Mouse (Mus musculus) MEL (cell line): ENCODE data around the gene Mmp23. TPM values are rescaled to one million over a fixed set of nuclear protein-coding genes. Genes with fewer than 3 reads are reported as not detected.

Experiments
- DNase-seq: peaks from one replicate; pipeline ENCODE4 v3.0.0; 2011; ENCODE audit warnings: low read depth, low spot score
- H3K27ac ChIP-seq: 2 replicates; pipeline ENCODE4 v1.5.1; 2012; ENCODE audit warnings: low read depth, mild to moderate bottlenecking, control low read depth, low read length, moderate library complexity; ENCODE audit not compliant: control insufficient read depth
- H3K27me3 ChIP-seq, 2 experiments: fragments of 150-350 bp in 1 of 2; sonication (generic) in 1 of 2; 2 replicates each; pipeline ENCODE4 v1.6.1; 2012; ENCODE audit warnings: low read length in 2 of 2, mild to moderate bottlenecking in 2 of 2, improper control_type of control experiment in 1 of 2, moderate library complexity in 1 of 2; ENCODE audit not compliant: insufficient read depth in 2 of 2, control insufficient read depth in 1 of 2
- H3K36me3 ChIP-seq, 2 experiments: 2 replicates each; pipeline ENCODE4 v1.6.1; 2012 to 2014; ENCODE audit warnings: low read length in 2 of 2, improper control_type of control experiment in 1 of 2, inconsistent platforms in 1 of 2, mild to moderate bottlenecking in 1 of 2; ENCODE audit not compliant: insufficient read depth in 2 of 2, control insufficient read depth in 1 of 2
- H3K4me1 ChIP-seq, 2 experiments: fragments of 150-350 bp in 1 of 2; sonication (generic) in 1 of 2; 2 replicates each; pipeline ENCODE4 v1.6.1; 2012; ENCODE audit warnings: low read length in 2 of 2, improper control_type of control experiment in 1 of 2, mild to moderate bottlenecking in 1 of 2; ENCODE audit not compliant: insufficient read depth in 2 of 2, control insufficient read depth in 1 of 2
- H3K4me3 ChIP-seq, 2 experiments: fragments of 150-350 bp in 1 of 2; sonication (generic) in 1 of 2; 2 replicates each; pipeline ENCODE4 v1.5.1; 2012; ENCODE audit warnings: low read depth in 2 of 2, low read length in 2 of 2, mild to moderate bottlenecking in 2 of 2, moderate library complexity in 2 of 2, control low read depth in 1 of 2, improper control_type of control experiment in 1 of 2; ENCODE audit not compliant: control insufficient read depth in 1 of 2, insufficient read depth in 1 of 2
- H3K79me2 ChIP-seq: 2 replicates; pipeline ENCODE4 v1.6.1; 2012; ENCODE audit warnings: mild to moderate bottlenecking, low read length, moderate library complexity; ENCODE audit not compliant: control insufficient read depth, poor library complexity, insufficient read depth
- H3K9ac ChIP-seq: 2 replicates; pipeline ENCODE4 v1.6.1; 2012; ENCODE audit warnings: low read depth, mild to moderate bottlenecking, control low read depth, low read length, moderate library complexity; ENCODE audit not compliant: control insufficient read depth, poor library complexity, severe bottlenecking
- H3K9me3 ChIP-seq: fragments of 150-350 bp; sonication (generic); replicated peaks from 2 replicates; pipeline ENCODE4 v1.6.1; 2012; ENCODE audit warnings: mild to moderate bottlenecking, low read length, improper control_type of control experiment, moderate library complexity; ENCODE audit not compliant: insufficient read depth
- BHLHE40 ChIP-seq: IDR thresholded peaks from 2 replicates; pipeline ENCODE4 v1.6.1; 2012; ENCODE audit warnings: low read depth, mild to moderate bottlenecking, inconsistent platforms, low read length, improper control_type of control experiment, borderline replicate concordance
- CHD1 ChIP-seq: IDR thresholded peaks from 2 replicates; pipeline ENCODE4 v1.6.1; 2012; ENCODE audit warnings: low read depth, mild to moderate bottlenecking, inconsistent platforms, low read length, improper control_type of control experiment
- CHD2 ChIP-seq: IDR thresholded peaks from 2 replicates; pipeline ENCODE4 v1.6.1; 2011; ENCODE audit warnings: low read length, improper control_type of control experiment
- E2F4 ChIP-seq: IDR thresholded peaks from 2 replicates; pipeline ENCODE4 v1.6.1; 2011; ENCODE audit warnings: low read depth, low read length, improper control_type of control experiment, borderline replicate concordance
- ELF1 ChIP-seq: IDR thresholded peaks from 2 replicates; pipeline ENCODE4 v1.6.1; 2014; ENCODE audit warnings: low read depth, mild to moderate bottlenecking, inconsistent platforms, low read length, improper control_type of control experiment, moderate library complexity
- ETS1 ChIP-seq: IDR thresholded peaks from 2 replicates; pipeline ENCODE4 v1.6.1; 2012; ENCODE audit warnings: low read depth, mild to moderate bottlenecking, inconsistent platforms, low read length, improper control_type of control experiment, moderate library complexity
- GATA1 ChIP-seq: IDR thresholded peaks from 2 replicates; pipeline ENCODE4 v1.6.1; 2011; ENCODE audit warnings: low read depth, low read length, improper control_type of control experiment
- JUND ChIP-seq: IDR thresholded peaks from 2 replicates; pipeline ENCODE4 v1.6.1; 2011; ENCODE audit warnings: low read depth, mild to moderate bottlenecking, improper control_type of control experiment, low read length
- KAT2A ChIP-seq: conservative IDR thresholded peaks from 2 replicates; pipeline ENCODE4 v1.6.1; 2012; ENCODE audit warnings: low read depth, low read length, improper control_type of control experiment, inconsistent platforms
- MAFK ChIP-seq: IDR thresholded peaks from 2 replicates; pipeline ENCODE4 v1.6.1; 2011; ENCODE audit warnings: low read depth, mild to moderate bottlenecking, low read length, improper control_type of control experiment, borderline replicate concordance
- MAZ ChIP-seq: IDR thresholded peaks from 2 replicates; pipeline ENCODE4 v1.6.1; 2012; ENCODE audit warnings: low read depth, mild to moderate bottlenecking, inconsistent platforms, low read length, improper control_type of control experiment
- MYB ChIP-seq: IDR thresholded peaks from 2 replicates; pipeline ENCODE4 v1.6.1; 2011; ENCODE audit warnings: mild to moderate bottlenecking, low read depth, low read length, improper control_type of control experiment
- NELFE ChIP-seq: IDR thresholded peaks from 2 replicates; pipeline ENCODE4 v1.6.1; 2011; ENCODE audit warnings: low read depth, low read length, improper control_type of control experiment
- NRF1 ChIP-seq: IDR thresholded peaks from 2 replicates; pipeline ENCODE4 v1.6.1; 2014; ENCODE audit warnings: low read depth, mild to moderate bottlenecking, inconsistent platforms, low read length, improper control_type of control experiment, moderate library complexity; ENCODE audit not compliant: poor library complexity, insufficient read depth, severe bottlenecking
- POLR2AphosphoS2 ChIP-seq: IDR thresholded peaks from 2 replicates; pipeline ENCODE4 v1.6.1; 2011; ENCODE audit warnings: low read length, improper control_type of control experiment
- TAL1 ChIP-seq: IDR thresholded peaks from 2 replicates; pipeline ENCODE4 v1.6.1; 2012; ENCODE audit warnings: mild to moderate bottlenecking, inconsistent platforms, low read length, moderate library complexity, mixed read lengths
- TCF12 ChIP-seq: IDR thresholded peaks from 2 replicates; pipeline ENCODE4 v1.6.1; 2014; ENCODE audit warnings: low read depth, mild to moderate bottlenecking, inconsistent platforms, low read length, improper control_type of control experiment, moderate library complexity
- ZKSCAN1 ChIP-seq: IDR thresholded peaks from 2 replicates; pipeline ENCODE4 v1.6.1; 2012; ENCODE audit warnings: low read depth, mild to moderate bottlenecking, inconsistent platforms, low read length, improper control_type of control experiment, moderate library complexity
- ZMIZ1 ChIP-seq: IDR thresholded peaks from 2 replicates; pipeline ENCODE4 v1.6.1; 2012; ENCODE audit warnings: low read depth, mild to moderate bottlenecking, inconsistent platforms, low read length, improper control_type of control experiment, moderate library complexity
- polyA plus RNA-seq, 2 experiments: library from polyadenylated mRNA; stranded (reverse) in 1 of 2; unstranded in 1 of 2; fragments of >175 nt in 1 of 2; fragments of >200 nt in 1 of 2; gene quantifications; 2 replicates each; pipeline versions ENCODE4 v1.2.1 to v1.2.4; 2012; ENCODE audit warnings: low replicate concordance in 2 of 2, low read depth in 1 of 2; ENCODE audit not compliant: insufficient read length in 2 of 2, insufficient read depth in 1 of 2, missing spikeins in 1 of 2
- total RNA-seq: library from RNA; depleted of rRNA; stranded (reverse); fragments of 300-350 nt; gene quantifications from 2 replicates; pipeline ENCODE4 v1.2.3, GENCODE M21; 2012

The Mmp23 gene
- total and polyA plus RNA-seq, 3 experiments, result 1.6 to 2.4 TPM; not detected in 1

DNA sequence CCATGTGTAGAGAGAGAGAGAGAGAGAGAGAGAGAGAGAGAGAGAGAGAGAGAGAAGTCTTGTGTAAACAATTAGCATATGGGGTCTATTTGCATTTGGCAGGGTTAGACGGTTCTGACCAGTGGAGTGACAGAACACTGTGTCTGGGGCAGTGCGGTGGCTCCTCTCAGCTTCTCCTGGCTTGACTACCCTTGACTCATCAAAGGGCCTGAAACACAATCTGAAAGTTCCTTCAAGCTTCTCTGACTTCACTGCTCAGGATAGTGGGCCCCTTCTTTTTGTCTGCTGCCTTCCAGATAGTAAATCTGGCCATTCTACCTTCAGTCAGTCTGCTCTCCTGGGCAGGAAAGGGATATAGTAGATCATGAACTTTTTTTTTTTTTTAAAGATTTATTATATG, 46.4 kb downstream of the Mmp23 start:
- H3K4me3 ChIP-seq, result no peak overlapping the region
- no peaks in the 10 kb centered on the region for H3K9me3 ChIP-seq
- H3K4me1 ChIP-seq, result peaks cover 0 to 5% of the 10 kb centered on the region in 2 experiments; a peak in 1 of 4 replicates
- no peak for DNase-seq
- H3K27me3 ChIP-seq, result no peaks in the 10 kb centered on the region
- TF ChIP-seq MAFK (no peak), JUND (no peak), NELFE (no peak), ELF1 (no peak)
- H3K36me3 ChIP-seq, result peaks cover 0 to 14% of the 10 kb centered on the region in 2 experiments; a peak in 3 of 4 replicates
- H3K9ac ChIP-seq, result no peak overlapping the region
- peaks cover 8% of the 10 kb centered on the region for H3K79me2 ChIP-seq
- H3K27ac ChIP-seq, result no peak overlapping the region

DNA sequence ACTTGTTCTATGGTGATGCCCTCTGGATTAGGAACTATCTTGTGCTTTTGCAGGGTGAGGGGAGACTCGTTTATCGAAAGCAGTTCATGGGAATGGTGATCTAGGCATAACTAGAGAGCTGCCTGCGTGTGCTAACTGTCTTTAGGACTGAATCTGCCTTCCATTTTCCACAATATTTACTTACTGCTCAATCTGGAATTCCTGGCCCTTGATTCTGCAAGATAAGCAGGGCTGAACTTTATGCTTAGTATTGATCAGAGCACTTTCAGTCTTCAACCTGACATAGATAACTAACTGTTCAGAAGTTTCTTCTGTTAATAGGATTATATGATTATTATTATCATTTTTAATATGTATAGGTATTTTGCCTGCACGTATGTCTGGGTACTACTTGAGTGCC, 48.1 kb downstream of the Mmp23 start:
- peaks cover 9% of the 10 kb centered on the region for H3K79me2 ChIP-seq
- TF ChIP-seq BHLHE40 (no peak), POLR2AphosphoS2 (no peak), ZKSCAN1 (no peak), NRF1 (no peak), MAZ (no peak), MYB (no peak), GATA1 (no peak), TCF12 (no peak), KAT2A (no peak), ZMIZ1 (no peak)
- TF ChIP-seq, all 39 proteins: peak for 0
- no peak overlapping the region for H3K9ac ChIP-seq
- no peaks in the 10 kb centered on the region for H3K27me3 ChIP-seq
- H3K4me1 ChIP-seq, result peaks cover 2 to 5% of the 10 kb centered on the region in 2 experiments; a peak in 1 of 4 replicates
- H3K4me3 ChIP-seq, result no peak overlapping the region
- no peaks in the 10 kb centered on the region for H3K9me3 ChIP-seq
- DNase-seq, result no peak
- peaks cover 0 to 14% of the 10 kb centered on the region in 2 experiments; a peak in 3 of 4 replicates for H3K36me3 ChIP-seq
- H3K27ac ChIP-seq, result no peak overlapping the region

DNA sequence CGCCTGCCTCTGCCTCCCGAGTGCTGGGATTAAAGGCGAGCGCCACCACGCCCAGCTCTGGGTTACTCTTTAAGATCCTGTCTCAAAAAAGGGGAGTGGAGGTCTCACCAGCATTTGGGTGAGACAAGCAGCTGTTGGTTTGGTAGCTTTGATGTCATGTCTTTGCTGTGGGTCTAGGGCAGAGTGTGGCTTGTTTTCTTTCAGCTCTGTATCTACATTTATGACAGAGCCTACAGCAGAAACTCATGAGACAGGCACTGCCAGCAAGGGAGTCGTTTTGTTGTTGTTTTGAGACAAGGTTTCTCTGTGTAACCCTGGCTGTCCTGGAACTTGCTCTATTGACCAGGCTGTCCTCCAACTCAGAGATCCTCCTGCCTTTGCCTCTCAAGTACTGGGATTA, 49.4 kb downstream of the Mmp23 start:
- Histone ChIP-seq H3K9me3 (no peaks in the 10 kb centered on the region), H3K4me3 (no peak overlapping the region), H3K4me1 (peaks cover 6 to 7% of the 10 kb centered on the region in 2 experiments; a peak in 3 of 4 replicates), H3K9ac (no peak overlapping the region), H3K27me3 (no peaks in the 10 kb centered on the region), H3K79me2 (peaks cover 9% of the 10 kb centered on the region), H3K36me3 (peaks cover 0 to 18% of the 10 kb centered on the region in 2 experiments; a peak in 2 of 4 replicates), H3K27ac (no peak overlapping the region)
- no peak for TF ChIP-seq TCF12
- TF ChIP-seq CHD1, result no peak
- TF ChIP-seq JUND, result no peak
- no peak for TF ChIP-seq MAFK
- TF ChIP-seq ELF1, result no peak
- TF ChIP-seq ETS1, result no peak
- no peak for TF ChIP-seq NRF1
- no peak for TF ChIP-seq CHD2
- no peak for TF ChIP-seq MYB
- no peak for TF ChIP-seq E2F4
- no peak for TF ChIP-seq ZKSCAN1
- no peak for TF ChIP-seq TAL1
- DNase-seq, result no peak
